Mouse (Mus musculus): Measurements from ENCODE around the gene Hnrnph3. TPM values are rescaled to one million over a fixed set of nuclear protein-coding genes. Genes with fewer than 3 reads are reported as not detected.

The Hnrnph3 gene
- polyA plus RNA-seq, 1 experiment from 2014 or later: 75.0 TPM

DNA sequence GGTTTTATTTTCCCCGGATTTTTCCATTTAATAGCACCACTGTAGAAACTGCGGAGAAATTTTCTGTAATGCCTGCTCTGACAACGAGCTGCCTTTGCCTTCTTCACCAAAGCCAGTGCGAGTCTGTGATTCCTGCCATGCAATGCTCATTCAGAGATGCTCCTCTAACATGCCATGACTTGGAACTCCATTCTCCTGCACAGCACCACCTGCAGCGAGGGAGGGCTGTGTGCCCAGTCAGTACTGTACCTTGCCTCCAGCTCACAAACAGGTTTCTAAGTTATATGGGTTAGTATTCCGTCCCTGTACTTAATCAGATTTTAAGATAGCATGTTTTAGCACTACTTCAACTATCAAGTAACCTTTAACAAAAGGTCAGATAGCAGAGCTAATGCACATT lies 12.5 kb downstream of the Hnrnph3 start:
- no peak for ATAC-seq (ENCODE audit: low FRiP score)
- Histone ChIP-seq H3K27me3 (ENCODE audit: control insufficient read depth, insufficient read depth, low read length) (no peaks in the 10 kb centered on the region), H3K4me2 (replicated peaks) (no peak overlapping the region), H3K4me3 (replicated peaks; ENCODE audit: low read length) (no peak overlapping the region), H3K4me1 (replicated peaks; ENCODE audit: control insufficient read depth, insufficient read depth, low read length) (no peaks in the 10 kb centered on the region), H3K36me3 (replicated peaks; ENCODE audit: control insufficient read depth, insufficient read depth) (peaks cover 97% of the 10 kb centered on the region), H3K27ac (no peak overlapping the region), H3K9me3 (ENCODE audit: control insufficient read depth, low read length) (no peaks in the 10 kb centered on the region), H3K9ac (no peak overlapping the region)
- WGBS: 90% methylated on average over 6 of the region's 6 CpGs
- no peak for DNase-seq (ENCODE audit: low spot score)

GRCm38 (mm10) chr10:63010268-63010667 lies 13.7 kb downstream of the Hnrnph3 start:
- no peak overlapping the region for H3K4me2 ChIP-seq (replicated peaks)

GRCm38 (mm10) chr10:63008193-63008592 lies 15.8 kb downstream of the Hnrnph3 start:
- H3K9ac ChIP-seq: no peak overlapping the region
- ATAC-seq (ENCODE audit: low FRiP score) (no peak), DNase-seq (ENCODE audit: low spot score) (no peak)
- no peak overlapping the region for H3K4me2 ChIP-seq (replicated peaks)
- no peaks in the 10 kb centered on the region for H3K4me1 ChIP-seq (replicated peaks; ENCODE audit: control insufficient read depth, insufficient read depth, low read length)
- H3K4me3 ChIP-seq (replicated peaks; ENCODE audit: low read length): no peak overlapping the region
- H3K9me3 ChIP-seq (ENCODE audit: control insufficient read depth, low read length): no peaks in the 10 kb centered on the region
- H3K36me3 ChIP-seq (replicated peaks; ENCODE audit: control insufficient read depth, insufficient read depth): peaks cover 96% of the 10 kb centered on the region
- H3K27me3 ChIP-seq (ENCODE audit: control insufficient read depth, insufficient read depth, low read length): no peaks in the 10 kb centered on the region
- no peak overlapping the region for H3K27ac ChIP-seq
- 75% methylated on average over 3 of the region's 3 CpGs for WGBS

More at GRCm38 (mm10) chr10:63010268-63010667, 13.7 kb downstream of the Hnrnph3 start:
- Histone ChIP-seq H3K27me3 (ENCODE audit: control insufficient read depth, insufficient read depth, low read length) (no peaks in the 10 kb centered on the region), H3K4me3 (replicated peaks; ENCODE audit: low read length) (no peak overlapping the region), H3K27ac (no peak overlapping the region), H3K9me3 (ENCODE audit: control insufficient read depth, low read length) (no peaks in the 10 kb centered on the region), H3K4me1 (replicated peaks; ENCODE audit: control insufficient read depth, insufficient read depth, low read length) (no peaks in the 10 kb centered on the region), H3K9ac (no peak overlapping the region), H3K36me3 (replicated peaks; ENCODE audit: control insufficient read depth, insufficient read depth) (peaks cover 96% of the 10 kb centered on the region)
- DNase-seq (ENCODE audit: low spot score) (no peak), ATAC-seq (ENCODE audit: low FRiP score) (no peak)
- WGBS: 92% methylated on average over 4 of the region's 4 CpGs

GRCm38 (mm10) chr10:63004556-63004955 lies 19.5 kb downstream of the Hnrnph3 start:
- no peak for DNase-seq (ENCODE audit: low spot score)
- no peak overlapping the region for H3K9ac ChIP-seq
- H3K4me3 ChIP-seq (replicated peaks; ENCODE audit: low read length): no peak overlapping the region
- no peak overlapping the region for H3K4me2 ChIP-seq (replicated peaks)
- H3K9me3 ChIP-seq (ENCODE audit: control insufficient read depth, low read length): no peaks in the 10 kb centered on the region
- peaks cover 97% of the 10 kb centered on the region for H3K36me3 ChIP-seq (replicated peaks; ENCODE audit: control insufficient read depth, insufficient read depth)
- H3K4me1 ChIP-seq (replicated peaks; ENCODE audit: control insufficient read depth, insufficient read depth, low read length): no peaks in the 10 kb centered on the region
- ATAC-seq (ENCODE audit: low FRiP score): no peak
- H3K27me3 ChIP-seq (ENCODE audit: control insufficient read depth, insufficient read depth, low read length): no peaks in the 10 kb centered on the region
- 92% methylated on average over 9 of the region's 9 CpGs for WGBS
- H3K27ac ChIP-seq: no peak overlapping the region

- no peak overlapping the region for H3K4me3 ChIP-seq (replicated peaks; ENCODE audit: low read length)
- no peak overlapping the region for H3K4me2 ChIP-seq (replicated peaks)
- DNase-seq (ENCODE audit: low spot score): no peak
- 86% methylated on average over 9 of the region's 9 CpGs for WGBS
- H3K27me3 ChIP-seq (ENCODE audit: control insufficient read depth, insufficient read depth, low read length): no peaks in the 10 kb centered on the region
- H3K27ac ChIP-seq: no peak overlapping the region
- ATAC-seq (ENCODE audit: low FRiP score): no peak
- H3K9me3 ChIP-seq (ENCODE audit: control insufficient read depth, low read length): no peaks in the 10 kb centered on the region
- no peak overlapping the region for H3K9ac ChIP-seq
- peaks cover 97% of the 10 kb centered on the region for H3K36me3 ChIP-seq (replicated peaks; ENCODE audit: control insufficient read depth, insufficient read depth)
- H3K4me1 ChIP-seq (replicated peaks; ENCODE audit: control insufficient read depth, insufficient read depth, low read length): no peaks in the 10 kb centered on the region
Measured at GRCm38 (mm10) chr10:63003252-63003651, 20.8 kb downstream of the Hnrnph3 start.

- ATAC-seq (ENCODE audit: low FRiP score): no peak
- no peak for DNase-seq (ENCODE audit: low spot score)
- Histone ChIP-seq H3K4me1 (replicated peaks; ENCODE audit: control insufficient read depth, insufficient read depth, low read length) (no peaks in the 10 kb centered on the region), H3K9me3 (ENCODE audit: control insufficient read depth, low read length) (no peaks in the 10 kb centered on the region), H3K27me3 (ENCODE audit: control insufficient read depth, insufficient read depth, low read length) (no peaks in the 10 kb centered on the region), H3K4me2 (replicated peaks) (no peak overlapping the region), H3K27ac (no peak overlapping the region), H3K9ac (no peak overlapping the region), H3K36me3 (replicated peaks; ENCODE audit: control insufficient read depth, insufficient read depth) (peaks cover 96% of the 10 kb centered on the region), H3K4me3 (replicated peaks; ENCODE audit: low read length) (no peak overlapping the region)
- 65% methylated on average over 9 of the region's 9 CpGs for WGBS
Measured at GRCm38 (mm10) chr10:63000584-63000983, 23.4 kb downstream of the Hnrnph3 start.

- H3K4me1 ChIP-seq (replicated peaks; ENCODE audit: control insufficient read depth, insufficient read depth, low read length): no peaks in the 10 kb centered on the region
- H3K9ac ChIP-seq: no peak overlapping the region
- H3K4me2 ChIP-seq (replicated peaks): no peak overlapping the region
- 91% methylated on average over 8 of the region's 9 CpGs for WGBS
- H3K9me3 ChIP-seq (ENCODE audit: control insufficient read depth, low read length): no peaks in the 10 kb centered on the region
- no peaks in the 10 kb centered on the region for H3K27me3 ChIP-seq (ENCODE audit: control insufficient read depth, insufficient read depth, low read length)
- ATAC-seq (ENCODE audit: low FRiP score) (no peak), DNase-seq (ENCODE audit: low spot score) (no peak)
- H3K4me3 ChIP-seq (replicated peaks; ENCODE audit: low read length): no peak overlapping the region
- H3K36me3 ChIP-seq (replicated peaks; ENCODE audit: control insufficient read depth, insufficient read depth): peaks cover 95% of the 10 kb centered on the region
- no peak overlapping the region for H3K27ac ChIP-seq
Measured at GRCm38 (mm10) chr10:62993991-62994390, 30.0 kb downstream of the Hnrnph3 start.

DNA sequence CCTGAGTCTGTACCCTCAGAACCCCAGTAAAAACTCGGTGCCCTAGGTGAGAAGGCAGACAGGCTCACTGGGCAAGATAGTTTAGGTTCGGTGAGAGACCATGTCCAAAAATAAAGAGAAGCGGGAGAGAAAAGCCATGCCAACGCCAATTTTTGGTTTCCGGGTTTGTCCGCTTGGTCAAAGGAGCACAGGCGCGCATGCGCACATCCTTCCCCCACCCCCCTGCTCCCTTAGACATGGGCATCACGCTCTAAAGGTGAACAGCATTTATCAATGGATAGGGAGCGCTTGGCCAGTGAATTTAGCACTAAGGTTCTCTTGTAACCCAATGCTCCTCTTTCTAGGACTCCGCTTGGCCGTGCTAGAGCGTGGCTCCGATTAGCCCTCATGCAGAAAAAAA lies 33.4 kb downstream of the Hnrnph3 start:
- H3K4me2 ChIP-seq (replicated peaks): no peak overlapping the region
- no peak for ATAC-seq (ENCODE audit: low FRiP score)
- H3K36me3 ChIP-seq (replicated peaks; ENCODE audit: control insufficient read depth, insufficient read depth): peaks cover 86% of the 10 kb centered on the region
- H3K9me3 ChIP-seq (ENCODE audit: control insufficient read depth, low read length): no peaks in the 10 kb centered on the region
- 93% methylated on average over 15 of the region's 15 CpGs for WGBS
- no peak overlapping the region for H3K4me3 ChIP-seq (replicated peaks; ENCODE audit: low read length)
- H3K27me3 ChIP-seq (ENCODE audit: control insufficient read depth, insufficient read depth, low read length): no peaks in the 10 kb centered on the region
- no peak for DNase-seq (ENCODE audit: low spot score)
- H3K9ac ChIP-seq: no peak overlapping the region
- no peak overlapping the region for H3K27ac ChIP-seq
- no peaks in the 10 kb centered on the region for H3K4me1 ChIP-seq (replicated peaks; ENCODE audit: control insufficient read depth, insufficient read depth, low read length)

GRCm38 (mm10) chr10:62987341-62987740 lies 36.7 kb downstream of the Hnrnph3 start:
- H3K4me2 ChIP-seq (replicated peaks): no peak overlapping the region
- H3K27me3 ChIP-seq (ENCODE audit: control insufficient read depth, insufficient read depth, low read length): no peaks in the 10 kb centered on the region
- ATAC-seq (ENCODE audit: low FRiP score): no peak

GRCm38 (mm10) chr10:62984495-62984894 lies 39.5 kb downstream of the Hnrnph3 start:
- ATAC-seq (ENCODE audit: low FRiP score) (no peak), DNase-seq (ENCODE audit: low spot score) (no peak)
- no peaks in the 10 kb centered on the region for H3K27me3 ChIP-seq (ENCODE audit: control insufficient read depth, insufficient read depth, low read length)
- no peak overlapping the region for H3K4me2 ChIP-seq (replicated peaks)
- H3K9ac ChIP-seq: no peak overlapping the region
- H3K4me1 ChIP-seq (replicated peaks; ENCODE audit: control insufficient read depth, insufficient read depth, low read length): peaks cover 11% of the 10 kb centered on the region; the same call in 1 of the 2 replicates
- H3K27ac ChIP-seq: no peak overlapping the region
- H3K36me3 ChIP-seq (replicated peaks; ENCODE audit: control insufficient read depth, insufficient read depth): peaks cover 58% of the 10 kb centered on the region
- H3K9me3 ChIP-seq (ENCODE audit: control insufficient read depth, low read length): no peaks in the 10 kb centered on the region
- 94% methylated on average over 6 of the region's 6 CpGs for WGBS
- H3K4me3 ChIP-seq (replicated peaks; ENCODE audit: low read length): no peak overlapping the region

More at GRCm38 (mm10) chr10:62987341-62987740, 36.7 kb downstream of the Hnrnph3 start:
- Histone ChIP-seq H3K36me3 (replicated peaks; ENCODE audit: control insufficient read depth, insufficient read depth) (peaks cover 86% of the 10 kb centered on the region), H3K9me3 (ENCODE audit: control insufficient read depth, low read length) (no peaks in the 10 kb centered on the region), H3K27ac (no peak overlapping the region), H3K4me3 (replicated peaks; ENCODE audit: low read length) (no peak overlapping the region), H3K9ac (no peak overlapping the region), H3K4me1 (replicated peaks; ENCODE audit: control insufficient read depth, insufficient read depth, low read length) (no peaks in the 10 kb centered on the region)
- 26% methylated on average over 3 of the region's 3 CpGs for WGBS
- DNase-seq (ENCODE audit: low spot score): no peak

Measured in hindbrain, embryonic 14.5 days (tissue).